Mouse (Mus musculus): ENCODE data around the gene Zfp626. TPM values are rescaled to one million over a fixed set of nuclear protein-coding genes. Genes with fewer than 3 reads are reported as not detected.
A peak's percentile ranks its signal among the peaks of the same experiment; 100 is the strongest.
"Not testable (repeated sequence)": the region's sequence is repeated elsewhere in the genome, so short reads cannot be mapped to it uniquely, and the experiment has no call there.

The Zfp626 gene
- total RNA-seq, 2 experiments from 2014 or later, result 2.1 to 4.2 TPM

DNA sequence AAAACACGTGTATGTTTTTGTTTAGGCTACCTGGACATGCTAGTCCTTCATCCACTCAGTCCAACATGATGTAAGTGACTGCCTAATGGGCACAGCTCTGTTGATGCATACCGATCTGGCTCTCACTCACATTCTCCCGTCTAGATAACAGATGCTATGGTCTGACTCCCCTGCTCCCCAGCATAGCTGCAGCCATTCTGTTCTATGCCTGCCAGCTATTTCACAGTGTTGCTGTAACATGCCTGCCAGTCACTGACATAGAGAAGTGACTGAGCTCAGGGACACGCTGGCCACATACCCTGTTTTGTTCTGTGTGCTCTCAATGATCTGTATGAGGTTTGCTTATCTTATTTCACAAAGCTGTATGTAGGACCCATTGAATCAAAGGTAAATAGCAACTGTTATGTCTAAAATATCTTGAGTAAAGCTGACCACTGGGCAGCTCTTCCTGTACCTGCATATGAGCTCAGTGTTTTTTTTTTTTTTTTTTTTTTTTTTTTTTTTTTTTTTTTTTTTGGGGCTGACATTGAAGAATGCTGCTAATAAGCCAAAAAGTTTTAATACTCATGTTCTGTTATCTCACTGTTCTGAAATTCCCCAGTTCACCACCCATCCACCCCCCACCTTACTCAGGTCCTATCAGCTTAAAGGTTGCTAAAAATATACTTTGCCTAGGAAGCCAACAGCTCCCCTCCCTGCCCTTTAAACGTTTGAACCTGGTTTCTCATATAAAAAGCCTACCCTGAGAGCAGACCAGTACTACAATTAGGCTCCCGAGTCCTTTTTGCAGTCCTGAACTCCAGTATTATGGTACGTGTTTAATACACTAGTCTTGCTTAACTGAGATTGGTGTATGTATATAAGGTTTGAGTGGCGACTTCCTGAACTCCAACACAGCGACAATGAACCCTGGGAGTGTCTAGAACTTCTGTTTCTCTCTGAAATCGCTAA is 52.6 kb downstream of the Zfp626 start:
- 0 out of 2 replicates have a peak, but pooled peaks have one; percentile 22 for ATAC-seq (replicated peaks; ENCODE audit: low FRiP score, poor library complexity, severe bottlenecking)

DNA sequence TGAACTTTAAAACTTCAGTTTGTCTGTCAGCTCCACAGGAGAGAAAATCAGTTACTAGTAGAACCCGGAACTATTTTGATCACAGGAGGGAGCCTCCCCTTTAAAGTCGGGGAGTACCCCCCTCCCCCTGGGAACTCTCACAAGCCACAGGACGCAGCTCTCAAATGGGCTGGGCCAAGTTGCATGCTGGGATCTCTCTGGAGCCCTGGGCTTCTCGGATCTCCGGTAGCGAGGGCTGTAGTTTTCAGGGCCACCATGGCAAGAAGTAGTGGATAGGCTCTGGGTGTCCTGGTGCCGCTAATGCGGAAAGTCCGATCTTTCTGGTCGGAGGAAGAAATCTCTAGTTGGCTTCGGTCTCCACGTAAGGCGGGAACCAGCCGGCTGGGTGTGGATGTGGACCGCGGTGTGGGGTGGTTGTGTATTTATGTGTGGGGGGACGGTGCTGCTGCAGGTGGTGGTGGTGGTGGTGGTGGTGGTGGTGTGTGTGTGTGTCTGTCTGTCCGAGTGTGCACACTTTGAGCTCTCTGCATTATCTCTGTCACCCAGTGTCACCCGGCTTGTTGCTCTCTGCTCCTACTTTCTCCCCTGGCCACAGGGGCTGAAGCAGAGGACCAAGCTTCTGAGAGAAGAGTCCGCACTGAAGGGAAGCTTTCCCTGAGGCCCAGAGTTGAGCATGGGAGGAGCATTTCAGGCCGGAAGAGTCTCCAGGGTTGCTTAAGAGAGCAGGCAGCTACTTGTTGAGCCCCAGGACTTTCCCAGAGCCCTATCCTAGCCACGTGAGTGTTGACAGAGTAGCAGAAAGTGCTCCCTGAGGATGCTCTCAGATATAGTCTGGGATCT is 53.6 kb downstream of the Zfp626 start:
- ATAC-seq (replicated peaks; ENCODE audit: low FRiP score, poor library complexity, severe bottlenecking), result peak; percentile 70

DNA sequence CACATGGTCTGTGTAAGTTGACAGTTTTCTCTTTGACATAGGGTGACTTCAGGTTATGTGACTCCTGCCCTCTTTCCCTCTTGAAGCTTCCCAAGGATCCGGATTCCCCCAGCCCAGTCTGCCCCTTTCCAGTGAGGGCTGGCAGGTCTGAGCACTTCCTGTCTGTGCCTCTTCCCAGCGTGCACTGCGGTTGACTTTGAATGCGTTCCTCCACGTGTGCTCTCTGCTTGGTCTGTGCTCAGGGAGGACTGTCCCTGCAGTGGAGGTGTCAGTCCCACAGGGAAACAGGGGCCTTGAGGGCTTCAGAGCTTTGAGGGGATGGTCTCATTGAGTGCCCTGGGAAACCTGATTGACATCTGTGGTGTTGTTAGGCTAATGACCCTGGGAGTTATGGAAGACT is 55.6 kb downstream of the Zfp626 start:
- ATAC-seq (replicated peaks; ENCODE audit: low FRiP score, poor library complexity, severe bottlenecking), result not testable (repeated sequence)

Other genes starting within 250 kb of the Zfp626 start
- gene Akt2, start 215.6 kb upstream of the Zfp626 start, total RNA-seq (2015; ENCODE audit: low replicate concordance), result 28.5 and 59.9 TPM in 2 replicates
- gene Akt2, start 215.6 kb upstream of the Zfp626 start, total RNA-seq (2017; ENCODE audit: low replicate concordance), result 25.1 and 48.1 TPM in 2 replicates
- gene Ttc9b, start 153.3 kb upstream of the Zfp626 start, total RNA-seq (2015; ENCODE audit: low replicate concordance), result not detected in 2 replicates
- gene Ttc9b, start 153.3 kb upstream of the Zfp626 start, total RNA-seq (2017; ENCODE audit: low replicate concordance), result not detected in 2 replicates
- gene Map3k10, start 132.6 kb upstream of the Zfp626 start, total RNA-seq (2015; ENCODE audit: low replicate concordance), result 0.72 and 6.7 TPM in 2 replicates
- gene Map3k10, start 132.6 kb upstream of the Zfp626 start, total RNA-seq (2017; ENCODE audit: low replicate concordance), result 0.13 TPM in 1 of 2 replicates, not detected in the other
- not detected in 2 replicates for gene Zfp607b, start 117.9 kb upstream of the Zfp626 start, total RNA-seq (2015; ENCODE audit: low replicate concordance)
- 1.7 TPM in 1 of 2 replicates, not detected in the other for gene Zfp607b, start 117.9 kb upstream of the Zfp626 start, total RNA-seq (2017; ENCODE audit: low replicate concordance)
- gene Zfp60, start 75.8 kb upstream of the Zfp626 start, total RNA-seq (2015; ENCODE audit: low replicate concordance), result 0.36 and 6.3 TPM in 2 replicates
- gene Zfp60, start 75.8 kb upstream of the Zfp626 start, total RNA-seq (2017; ENCODE audit: low replicate concordance), result 0.39 and 2.8 TPM in 2 replicates
- 1.4 TPM in 1 of 2 replicates, not detected in the other for gene Zfp59, start 31.4 kb downstream of the Zfp626 start, total RNA-seq (2015; ENCODE audit: low replicate concordance)
- 0.61 and 1.2 TPM in 2 replicates for gene Zfp59, start 31.4 kb downstream of the Zfp626 start, total RNA-seq (2017; ENCODE audit: low replicate concordance)
- 0.72 and 2.5 TPM in 2 replicates for gene Zfp607a, start 50.3 kb downstream of the Zfp626 start, total RNA-seq (2015; ENCODE audit: low replicate concordance)
- 0.51 and 2.2 TPM in 2 replicates for gene Zfp607a, start 50.3 kb downstream of the Zfp626 start, total RNA-seq (2017; ENCODE audit: low replicate concordance)
- not detected in 2 replicates for gene Zfp974, start 122.3 kb downstream of the Zfp626 start, total RNA-seq (2015; ENCODE audit: low replicate concordance)
- 1.8 TPM in 1 of 2 replicates, not detected in the other for gene Zfp974, start 122.3 kb downstream of the Zfp626 start, total RNA-seq (2017; ENCODE audit: low replicate concordance)
- gene Zfp780b, start 172.0 kb downstream of the Zfp626 start, total RNA-seq (2015; ENCODE audit: low replicate concordance), result 2.1 and 6.5 TPM in 2 replicates
- gene Zfp780b, start 172.0 kb downstream of the Zfp626 start, total RNA-seq (2017; ENCODE audit: low replicate concordance), result 2.7 and 7.6 TPM in 2 replicates
- 0.36 and 0.84 TPM in 2 replicates for gene Zfp850, start 206.9 kb downstream of the Zfp626 start, total RNA-seq (2015; ENCODE audit: low replicate concordance)
- 1.2 TPM in 1 of 2 replicates, not detected in the other for gene Zfp850, start 206.9 kb downstream of the Zfp626 start, total RNA-seq (2017; ENCODE audit: low replicate concordance)
- gene Psmc4, start 242.9 kb downstream of the Zfp626 start, total RNA-seq (2015; ENCODE audit: low replicate concordance), result 77.1 and 114 TPM in 2 replicates
- 48.6 and 65.1 TPM in 2 replicates for gene Psmc4, start 242.9 kb downstream of the Zfp626 start, total RNA-seq (2017; ENCODE audit: low replicate concordance)